Mouse (Mus musculus): ENCODE measurements at regions not wholly inside any gene's neighbourhood (a gene's known extent, or its start where the extent isn't known, plus 50 kb on each side); places are given as distances from the start of the nearest gene placed in this dataset.
A peak's percentile ranks its signal among the peaks of the same experiment; 100 is the strongest.

DNA sequence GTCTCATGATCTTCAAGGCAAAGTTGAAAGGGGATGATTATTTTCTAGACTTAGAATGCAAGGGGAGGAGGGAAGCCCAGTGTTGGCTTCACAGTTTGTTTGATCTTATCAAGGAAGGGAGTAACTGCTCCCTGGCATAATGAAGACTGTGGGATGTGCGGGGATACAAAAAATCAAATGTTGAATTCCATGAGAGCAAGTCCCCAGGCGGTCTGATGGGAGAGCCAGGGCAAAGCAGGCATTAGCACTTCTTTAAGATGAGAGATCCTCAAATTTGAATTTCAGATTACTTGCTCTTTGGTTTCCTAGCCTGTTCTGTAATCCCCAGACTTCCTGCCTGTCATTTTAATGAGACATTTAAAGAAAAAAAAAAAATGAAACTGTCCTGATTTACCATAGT is 525.6 kb upstream of the Man1a start:
- 29% methylated on average over 2 of the region's 2 CpGs for WGBS

DNA sequence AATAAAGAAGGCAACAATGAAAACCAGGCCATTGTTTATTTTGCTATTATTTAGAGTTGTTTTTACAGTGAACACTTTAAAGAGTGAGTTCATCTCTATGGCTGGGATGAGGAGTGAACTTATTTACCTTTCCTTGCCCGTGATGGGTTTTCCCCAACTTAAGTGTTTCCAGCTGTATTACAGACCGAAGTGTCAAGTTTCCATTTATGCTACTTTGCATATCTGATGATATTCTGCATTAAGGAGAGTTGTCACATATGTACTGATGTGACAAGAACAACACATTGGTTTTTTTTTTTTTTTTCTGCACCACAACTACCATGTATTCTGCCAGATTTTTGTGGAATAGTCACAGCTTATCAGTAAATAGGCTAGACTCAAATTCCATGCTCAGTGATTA is 518.7 kb upstream of the Man1a start:
- TF ChIP-seq CTCF (IDR thresholded peaks at IDR 0.05; ENCODE audit: insufficient read depth, low read depth, low read length) (no peak), POLR2A (IDR thresholded peaks at IDR 0.05; ENCODE audit: insufficient read depth, low read depth, low read length) (no peak)
- no peak overlapping the region for H3K4me3 ChIP-seq (ENCODE audit: insufficient read depth, low read depth, low read length)
- WGBS: 76% methylated on average over 2 of the region's 2 CpGs
- no peak overlapping the region for H3K27ac ChIP-seq (ENCODE audit: insufficient read depth, low read depth, low read length)
- no peaks in the 10 kb centered on the region for H3K4me1 ChIP-seq (ENCODE audit: control insufficient read depth, insufficient read depth, low read length)

More for the DNA sequence above, 525.6 kb upstream of the Man1a start:
- no peak overlapping the region for H3K4me3 ChIP-seq (ENCODE audit: insufficient read depth, low read depth, low read length)
- H3K27ac ChIP-seq (ENCODE audit: insufficient read depth, low read depth, low read length): no peak overlapping the region
- H3K4me1 ChIP-seq (ENCODE audit: control insufficient read depth, insufficient read depth, low read length): no peaks in the 10 kb centered on the region
- no peak for TF ChIP-seq CTCF (IDR thresholded peaks at IDR 0.05; ENCODE audit: insufficient read depth, low read depth, low read length)
- no peak for TF ChIP-seq POLR2A (IDR thresholded peaks at IDR 0.05; ENCODE audit: insufficient read depth, low read depth, low read length)

DNA sequence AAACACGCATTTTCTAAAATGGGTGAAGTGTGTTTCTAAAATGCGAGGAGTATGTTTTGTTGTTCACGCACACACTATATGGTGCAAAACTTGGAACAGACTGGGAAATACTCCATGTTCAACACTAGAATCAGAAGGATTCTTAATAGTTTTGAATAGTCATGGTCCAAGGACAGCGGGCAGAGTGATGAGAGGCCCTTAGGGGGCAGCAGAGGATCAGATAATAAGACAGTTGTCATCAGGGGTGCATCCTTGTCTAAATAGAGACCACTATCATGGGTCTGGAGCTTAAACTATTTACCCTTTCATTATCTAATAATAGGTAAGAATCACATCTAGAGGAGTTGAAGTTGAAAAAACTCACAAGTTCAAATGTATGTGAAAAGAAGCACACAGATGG is 482.2 kb upstream of the Man1a start:
- no peak overlapping the region for H3K27ac ChIP-seq (ENCODE audit: insufficient read depth, low read depth, low read length)
- no peaks in the 10 kb centered on the region for H3K4me1 ChIP-seq (ENCODE audit: control insufficient read depth, insufficient read depth, low read length)
- H3K4me3 ChIP-seq (ENCODE audit: insufficient read depth, low read depth, low read length): no peak overlapping the region
- WGBS: 82% methylated on average over 4 of the region's 4 CpGs
- no peak for TF ChIP-seq CTCF (IDR thresholded peaks at IDR 0.05; ENCODE audit: insufficient read depth, low read depth, low read length)
- no peak for TF ChIP-seq POLR2A (IDR thresholded peaks at IDR 0.05; ENCODE audit: insufficient read depth, low read depth, low read length)

DNA sequence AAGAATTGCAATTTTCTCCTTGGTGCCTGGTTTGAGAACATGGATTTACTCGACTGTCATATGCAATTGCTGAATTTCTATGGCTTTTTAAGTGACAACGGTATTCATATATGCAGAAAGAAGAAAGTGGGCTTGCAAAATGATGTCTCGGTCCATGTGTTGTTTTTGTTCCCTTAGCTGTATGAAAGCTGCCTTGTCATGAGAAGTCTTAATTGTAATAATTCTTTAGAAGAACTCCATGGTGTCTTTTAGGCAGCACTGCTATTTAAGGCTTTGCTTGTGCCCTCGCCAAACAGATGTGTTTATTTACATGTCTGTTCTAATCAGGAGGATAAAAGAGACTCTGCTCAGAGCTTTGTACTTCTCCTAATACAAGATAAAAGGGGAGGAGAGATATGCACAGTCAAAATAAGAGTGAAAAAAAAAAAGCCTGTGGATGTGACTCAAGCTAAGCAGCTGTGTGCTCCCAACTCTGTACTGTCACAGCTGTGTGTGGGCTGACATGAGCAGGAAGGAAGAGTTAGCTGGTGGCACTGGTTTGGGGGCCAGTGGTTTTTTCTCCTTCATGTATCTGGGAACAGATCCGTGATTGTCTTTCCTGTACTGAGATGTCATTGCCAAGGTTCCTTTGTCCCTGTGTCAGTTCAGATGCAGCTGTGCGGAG is 475.5 kb upstream of the Man1a start:
- TF ChIP-seq POLR2A (IDR thresholded peaks at IDR 0.05; ENCODE audit: insufficient read depth, low read depth, low read length) (no peak), CTCF (IDR thresholded peaks at IDR 0.05; ENCODE audit: insufficient read depth, low read depth, low read length) (no peak)
- Histone ChIP-seq H3K4me3 (ENCODE audit: insufficient read depth, low read depth, low read length) (no peak overlapping the region), H3K4me1 (ENCODE audit: control insufficient read depth, insufficient read depth, low read length) (no peaks in the 10 kb centered on the region), H3K27ac (ENCODE audit: insufficient read depth, low read depth, low read length) (peak overlapping the region; percentile 85)
- 24% methylated on average over 6 of the region's 6 CpGs for WGBS

DNA sequence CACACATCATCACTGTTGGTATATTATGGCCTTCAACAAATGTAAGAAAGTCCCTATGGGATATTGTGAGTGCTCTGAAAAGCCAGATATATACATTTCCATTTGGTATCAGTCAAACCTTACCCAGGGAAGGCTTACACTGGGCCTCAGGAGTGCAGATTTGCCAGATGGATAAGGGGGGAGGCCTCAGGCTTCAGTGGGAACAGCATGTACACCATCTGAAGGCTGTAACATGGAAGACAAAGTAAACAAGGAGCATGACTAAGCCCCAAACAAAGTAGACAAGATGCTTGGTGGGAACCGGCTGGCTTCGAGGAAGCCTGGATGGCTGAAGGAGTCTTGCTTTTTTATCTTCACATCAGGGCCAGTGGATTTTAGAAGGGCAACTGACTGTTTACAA is 474.3 kb upstream of the Man1a start:
- 59% methylated on average over 2 of the region's 2 CpGs for WGBS
- peak overlapping the region; percentile 35 for H3K27ac ChIP-seq (ENCODE audit: insufficient read depth, low read depth, low read length)
- no peak for TF ChIP-seq CTCF (IDR thresholded peaks at IDR 0.05; ENCODE audit: insufficient read depth, low read depth, low read length)
- no peak for TF ChIP-seq POLR2A (IDR thresholded peaks at IDR 0.05; ENCODE audit: insufficient read depth, low read depth, low read length)
- no peaks in the 10 kb centered on the region for H3K4me1 ChIP-seq (ENCODE audit: control insufficient read depth, insufficient read depth, low read length)
- H3K4me3 ChIP-seq (ENCODE audit: insufficient read depth, low read depth, low read length): no peak overlapping the region

DNA sequence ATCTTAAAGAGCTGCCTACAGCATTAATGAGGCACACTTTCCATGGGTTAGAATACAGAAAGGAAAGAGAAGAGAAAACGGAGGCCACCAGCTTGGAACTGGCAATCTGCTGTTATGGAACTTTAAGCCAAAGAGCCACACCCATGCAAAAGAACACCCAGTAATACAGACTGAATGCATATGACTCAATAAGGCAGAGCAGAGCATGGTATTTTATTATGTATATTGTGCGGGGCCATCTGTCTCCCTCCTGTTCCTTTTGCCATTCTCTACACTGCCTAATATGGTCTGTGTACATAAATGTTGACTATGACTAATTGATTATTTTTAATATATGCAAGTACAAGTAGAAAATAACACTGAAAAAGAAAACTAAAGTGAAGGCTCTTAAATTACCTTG is 472.6 kb upstream of the Man1a start:
- no peak overlapping the region for H3K27ac ChIP-seq (ENCODE audit: insufficient read depth, low read depth, low read length)
- TF ChIP-seq POLR2A (IDR thresholded peaks at IDR 0.05; ENCODE audit: insufficient read depth, low read depth, low read length): no peak
- TF ChIP-seq CTCF (IDR thresholded peaks at IDR 0.05; ENCODE audit: insufficient read depth, low read depth, low read length): no peak
- H3K4me1 ChIP-seq (ENCODE audit: control insufficient read depth, insufficient read depth, low read length): no peaks in the 10 kb centered on the region
- 95% methylated on average over 2 of the region's 2 CpGs for WGBS
- no peak overlapping the region for H3K4me3 ChIP-seq (ENCODE audit: insufficient read depth, low read depth, low read length)

DNA sequence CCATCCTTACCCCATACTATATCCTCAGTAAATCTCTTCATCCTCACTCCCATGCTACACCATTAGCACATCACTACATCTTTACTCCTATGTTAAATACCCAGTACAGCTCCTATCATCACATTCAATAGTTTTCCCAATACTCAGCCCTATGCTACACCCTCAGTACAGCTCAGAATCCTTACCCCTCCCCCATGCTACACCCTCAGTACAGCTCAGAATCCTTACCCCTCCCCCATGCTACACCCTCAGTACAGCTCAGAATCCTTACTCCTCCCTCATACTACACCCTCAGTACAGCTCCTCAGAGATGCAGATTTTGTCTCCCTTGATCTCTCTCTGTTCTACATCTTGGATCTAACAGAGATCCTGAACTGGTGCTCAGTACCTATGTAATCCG is 472.1 kb upstream of the Man1a start:
- Histone ChIP-seq H3K4me3 (ENCODE audit: insufficient read depth, low read depth, low read length) (no peak overlapping the region), H3K27ac (ENCODE audit: insufficient read depth, low read depth, low read length) (no peak overlapping the region), H3K4me1 (ENCODE audit: control insufficient read depth, insufficient read depth, low read length) (no peaks in the 10 kb centered on the region)
- 86% methylated on average over 1 of the region's 1 CpGs for WGBS
- no peak for TF ChIP-seq CTCF (IDR thresholded peaks at IDR 0.05; ENCODE audit: insufficient read depth, low read depth, low read length)
- no peak for TF ChIP-seq POLR2A (IDR thresholded peaks at IDR 0.05; ENCODE audit: insufficient read depth, low read depth, low read length)

DNA sequence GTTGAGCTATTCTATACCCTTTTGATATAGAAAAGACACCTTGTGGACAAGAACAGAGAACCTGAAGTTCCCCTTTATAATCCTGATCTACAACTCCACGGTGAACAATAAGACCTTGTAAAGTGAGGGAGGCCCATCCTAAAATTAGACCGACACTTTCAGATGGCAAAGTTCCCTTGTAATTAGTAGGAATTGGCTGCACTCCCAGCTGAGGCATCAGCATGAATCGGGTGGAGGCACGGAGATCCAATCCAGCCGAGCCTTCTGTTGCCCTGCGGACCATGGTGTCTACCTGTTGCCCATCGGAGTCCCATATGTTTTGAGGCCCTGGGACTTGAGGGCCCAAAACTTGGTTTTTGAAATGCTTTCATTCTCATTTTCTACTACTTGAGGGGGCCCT is 456.2 kb upstream of the Man1a start:
- H3K4me1 ChIP-seq (ENCODE audit: control insufficient read depth, insufficient read depth, low read length): no peaks in the 10 kb centered on the region
- TF ChIP-seq CTCF (IDR thresholded peaks at IDR 0.05; ENCODE audit: insufficient read depth, low read depth, low read length): no peak
- 46% methylated on average over 7 of the region's 7 CpGs for WGBS
- H3K27ac ChIP-seq (ENCODE audit: insufficient read depth, low read depth, low read length): no peak overlapping the region
- no peak overlapping the region for H3K4me3 ChIP-seq (ENCODE audit: insufficient read depth, low read depth, low read length)

DNA sequence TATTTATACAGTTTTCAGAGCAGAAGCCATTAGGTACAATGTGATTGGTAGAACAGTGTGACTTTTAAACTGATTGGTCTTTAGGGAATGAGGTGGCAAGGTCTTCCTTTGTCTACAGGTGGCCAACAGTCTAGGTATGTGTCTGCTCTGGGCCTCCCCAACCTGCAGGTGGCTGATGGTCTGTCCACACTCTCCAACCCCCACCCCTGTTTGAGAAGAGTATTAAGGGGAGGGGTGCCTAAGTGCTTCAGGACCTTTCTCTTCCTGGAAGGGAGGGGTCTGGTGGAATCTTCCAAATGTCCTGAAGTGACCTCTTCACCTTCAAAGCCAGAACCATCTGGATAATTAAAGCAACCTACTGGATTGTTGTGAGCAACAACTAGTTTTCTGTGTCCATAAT is 434.4 kb upstream of the Man1a start:
- Histone ChIP-seq H3K4me3 (ENCODE audit: insufficient read depth, low read depth, low read length) (no peak overlapping the region), H3K4me1 (ENCODE audit: control insufficient read depth, insufficient read depth, low read length) (no peaks in the 10 kb centered on the region), H3K27ac (ENCODE audit: insufficient read depth, low read depth, low read length) (no peak overlapping the region)
- TF ChIP-seq POLR2A (IDR thresholded peaks at IDR 0.05; ENCODE audit: insufficient read depth, low read depth, low read length) (no peak), CTCF (IDR thresholded peaks at IDR 0.05; ENCODE audit: insufficient read depth, low read depth, low read length) (no peak)

DNA sequence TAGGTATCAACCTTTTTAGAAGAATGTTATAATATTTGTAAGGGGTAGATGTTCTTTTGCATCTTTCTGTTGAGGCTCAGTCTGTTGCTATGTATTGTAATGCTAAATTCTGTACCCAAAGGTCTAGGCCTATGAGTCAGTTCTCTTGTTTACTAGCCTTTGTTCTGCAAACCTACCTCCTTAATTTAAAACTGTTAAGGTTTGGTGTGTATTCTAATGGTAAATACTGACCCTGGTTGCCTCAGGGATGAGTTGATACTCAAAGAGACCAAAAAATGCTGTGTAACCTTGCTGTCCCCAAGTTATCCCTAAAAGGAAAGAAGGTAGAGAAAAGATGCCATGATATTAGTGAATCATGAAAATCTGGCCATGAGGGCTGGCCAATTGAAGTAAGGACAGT is 433.4 kb upstream of the Man1a start:
- Histone ChIP-seq H3K27ac (ENCODE audit: insufficient read depth, low read depth, low read length) (no peak overlapping the region), H3K4me1 (ENCODE audit: control insufficient read depth, insufficient read depth, low read length) (no peaks in the 10 kb centered on the region), H3K4me3 (ENCODE audit: insufficient read depth, low read depth, low read length) (no peak overlapping the region)
- TF ChIP-seq POLR2A (IDR thresholded peaks at IDR 0.05; ENCODE audit: insufficient read depth, low read depth, low read length): no peak
- no peak for TF ChIP-seq CTCF (IDR thresholded peaks at IDR 0.05; ENCODE audit: insufficient read depth, low read depth, low read length)

Data from olfactory bulb, adult 2 months (tissue).